Mouse (Mus musculus) MEL (cell line): ENCODE measurements around the gene Ifna16.
A peak's percentile ranks its signal among the peaks of the same experiment; 100 is the strongest.

Source experiments
- BHLHE40 ChIP-seq: IDR thresholded peaks from 2 replicates; pipeline ENCODE4 v1.6.1; 2012; ENCODE audit warnings: low read depth, mild to moderate bottlenecking, inconsistent platforms, low read length, improper control_type of control experiment, borderline replicate concordance
- CTCF ChIP-seq, 3 experiments: IDR thresholded peaks in 2 of 3; conservative IDR thresholded peaks in 1 of 3; 2 replicates each; pipeline ENCODE4 v1.5.1; 2011 to 2012; ENCODE audit warnings: low read length in 3 of 3, low read depth in 2 of 3, mild to moderate bottlenecking in 2 of 3, improper control_type of control experiment in 1 of 3, inconsistent platforms in 1 of 3, mixed read lengths in 1 of 3, moderate library complexity in 1 of 3; ENCODE audit not compliant: control insufficient read depth in 1 of 3, insufficient read depth in 1 of 3, poor library complexity in 1 of 3, severe bottlenecking in 1 of 3
- GATA1 ChIP-seq: IDR thresholded peaks from 2 replicates; pipeline ENCODE4 v1.6.1; 2011; ENCODE audit warnings: low read depth, low read length, improper control_type of control experiment
- HCFC1 ChIP-seq: IDR thresholded peaks from 2 replicates; pipeline ENCODE4 v1.6.1; 2012; ENCODE audit warnings: low read depth, mild to moderate bottlenecking, inconsistent platforms, low read length, improper control_type of control experiment, moderate library complexity
- JUND ChIP-seq: IDR thresholded peaks from 2 replicates; pipeline ENCODE4 v1.6.1; 2011; ENCODE audit warnings: low read depth, mild to moderate bottlenecking, improper control_type of control experiment, low read length
- POLR2A ChIP-seq, 2 experiments: IDR thresholded peaks; 2 replicates each; pipeline ENCODE4 v1.6.1; 2011 to 2012; ENCODE audit warnings: low read length in 2 of 2, mild to moderate bottlenecking in 2 of 2, control low read depth in 1 of 2, improper control_type of control experiment in 1 of 2, low read depth in 1 of 2, moderate library complexity in 1 of 2; ENCODE audit not compliant: control insufficient read depth in 1 of 2, insufficient read depth in 1 of 2, poor library complexity in 1 of 2
- POLR2AphosphoS5 ChIP-seq: IDR thresholded peaks from 2 replicates; pipeline ENCODE4 v1.6.1; 2012; ENCODE audit warnings: low read depth, borderline replicate concordance, mild to moderate bottlenecking, inconsistent platforms, low read length, moderate library complexity, mixed read lengths
- RAD21 ChIP-seq: IDR thresholded peaks from 2 replicates; pipeline ENCODE4 v1.6.1; 2011; ENCODE audit warnings: mild to moderate bottlenecking, low read depth, low read length, improper control_type of control experiment
- RCOR1 ChIP-seq: IDR thresholded peaks from 2 replicates; pipeline ENCODE4 v1.6.1; 2012; ENCODE audit warnings: low read depth, mild to moderate bottlenecking, inconsistent platforms, low read length, improper control_type of control experiment
- USF1 ChIP-seq: IDR thresholded peaks from 2 replicates; pipeline ENCODE4 v1.6.1; 2014; ENCODE audit warnings: low read depth, mild to moderate bottlenecking, inconsistent platforms, low read length, improper control_type of control experiment, moderate library complexity

GRCm38 (mm10) chr4:88641077-88641831 is 35.5 kb downstream of the Ifna16 start:
- TF ChIP-seq JUND (no peak), CTCF (IDR thresholded peaks at IDR 0.05 in 2 of 3, conservative IDR thresholded peaks at IDR 0.05 in 1 of 3; ENCODE audit: control insufficient read depth in 1 of 3, insufficient read depth in 1 of 3, low read depth in 2 of 3, low read length in 3 of 3, poor library complexity in 1 of 3, severe bottlenecking in 1 of 3) (peak; percentile 68 to 85 (median 76)), USF1 (no peak), RCOR1 (peak; percentile 59), POLR2AphosphoS5 (no peak), RAD21 (peak; percentile 50), BHLHE40 (0 out of 2 replicates have a peak, but pooled peaks have one; percentile 6), GATA1 (no peak), HCFC1 (peak; percentile 41; the same call in 1 of the 2 replicates), POLR2A (IDR thresholded peaks at IDR 0.05; ENCODE audit: control insufficient read depth in 1 of 2, insufficient read depth in 1 of 2, low read depth in 1 of 2, low read length in 2 of 2, poor library complexity in 1 of 2) (no peak)
